25 mouse cellular contexts compared by ENCODE assay signal in the genomic region with DNA sequence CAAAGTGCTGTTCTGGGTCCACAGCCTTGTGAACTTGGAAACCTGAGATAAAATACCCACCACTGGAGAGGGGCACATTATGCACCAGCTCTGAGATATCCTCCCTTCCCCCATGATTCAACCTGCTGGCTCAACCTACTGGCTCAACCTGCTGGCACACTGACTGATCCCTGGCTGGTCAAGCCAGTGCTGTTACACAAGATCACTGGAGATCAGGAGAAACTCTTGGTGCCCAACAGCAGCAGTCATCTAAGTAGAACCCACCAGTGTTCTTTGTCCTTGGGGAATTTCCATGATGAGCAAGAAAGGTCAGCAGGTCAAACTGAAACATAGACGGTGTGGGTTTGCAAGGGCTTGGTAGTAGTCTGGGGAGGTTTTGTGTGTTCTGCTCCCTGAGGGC. TPM values are rescaled to one million over a fixed set of nuclear protein-coding genes. Genes with fewer than 3 reads are reported as not detected.
DNase-seq lines count a peak whose midpoint lies in the region; ATAC-seq and TF ChIP-seq lines count a peak whose summit lies in the region.
"Had no signal": no experiment of that assay in that cellular context is flagged by ENCODE, and none has a peak within 500 bp of the region (broad histone marks: within the 10 kb centered on the region; RNA-seq: fewer than 3 reads in every experiment).

No protein-coding gene starts in this region.

- peaks cover 9% of the 10 kb centered on the region for H3K4me1 ChIP-seq in intestine, embryonic 15.5 days (replicated peaks)
- peaks cover 4% of the 10 kb centered on the region for H3K4me1 ChIP-seq in intestine, postnatal 0 days (replicated peaks; ENCODE audit: control insufficient read depth, insufficient read depth, low read length)
- H3K4me1 ChIP-seq in olfactory bulb, adult 2 months (ENCODE audit: control insufficient read depth, insufficient read depth, low read length) = peaks cover 4% of the 10 kb centered on the region; the same call in 1 of the 2 replicates
- peaks cover 15% of the 10 kb centered on the region for H3K4me1 ChIP-seq in forebrain, embryonic 16.5 days (replicated peaks; ENCODE audit: control insufficient read depth, insufficient read depth, low read length)
- H3K4me1 ChIP-seq: forebrain, embryonic 12.5 days; megakaryocyte, embryonic 14.5 days; midbrain, embryonic 12.5 days had no signal

- H3K36me3 ChIP-seq in intestine, embryonic 15.5 days = no peaks in the 10 kb centered on the region
- H3K36me3 ChIP-seq in intestine, postnatal 0 days (ENCODE audit: control insufficient read depth, insufficient read depth) = no peaks in the 10 kb centered on the region
- no peaks in the 10 kb centered on the region for H3K36me3 ChIP-seq in forebrain, embryonic 16.5 days (ENCODE audit: control insufficient read depth, insufficient read depth)
- H3K36me3 ChIP-seq: forebrain, embryonic 12.5 days; heart, embryonic 10.5 days; heart, embryonic 15.5 days; lung, embryonic 15.5 days; midbrain, embryonic 12.5 days; neural tube, embryonic 13.5 days; stomach, embryonic 15.5 days had no signal

- in situ Hi-C loops in Patski (cut with MboI; ENCODE audit: low pct_unique_long_range_greater_than_20kb) = no loop called here

- TF ChIP-seq POLR2A in olfactory bulb, adult 2 months (IDR thresholded peaks at IDR 0.05; ENCODE audit: insufficient read depth, low read depth, low read length) = no peak

- H3K9ac ChIP-seq in intestine, embryonic 15.5 days = no peak overlapping the region
- no peak overlapping the region for H3K9ac ChIP-seq in intestine, postnatal 0 days (ENCODE audit: low read depth, low read length)
- H3K9ac ChIP-seq in forebrain, embryonic 16.5 days (replicated peaks; ENCODE audit: low read depth, low read length) = no peak overlapping the region
- H3K9ac ChIP-seq: forebrain, embryonic 12.5 days; heart, embryonic 15.5 days; lung, embryonic 15.5 days; midbrain, embryonic 12.5 days; neural tube, embryonic 13.5 days; stomach, embryonic 15.5 days had no signal

- no peak overlapping the region for H3K4me2 ChIP-seq in intestine, embryonic 15.5 days (replicated peaks)
- H3K4me2 ChIP-seq in intestine, postnatal 0 days (replicated peaks; ENCODE audit: low read depth) = no peak overlapping the region
- H3K4me2 ChIP-seq in forebrain, embryonic 16.5 days (ENCODE audit: low read length) = no peak overlapping the region
- H3K4me2 ChIP-seq: forebrain, embryonic 12.5 days; heart, embryonic 15.5 days; lung, embryonic 15.5 days; midbrain, embryonic 12.5 days; neural tube, embryonic 13.5 days; stomach, embryonic 15.5 days had no signal

- 21% methylated on average over 1 of the region's 1 CpGs for WGBS in intestine, embryonic 15.5 days
- 40% methylated on average over 1 of the region's 1 CpGs for WGBS in intestine, postnatal 0 days
- 85% methylated on average over 1 of the region's 1 CpGs for WGBS in olfactory bulb, adult 2 months
- WGBS in forebrain, embryonic 16.5 days = 78% methylated on average over 1 of the region's 1 CpGs

- 0 out of 2 replicates have a peak overlapping the region, but pooled peaks have one; percentile 9 for H3K27ac ChIP-seq in intestine, embryonic 15.5 days
- no peak overlapping the region for H3K27ac ChIP-seq in intestine, postnatal 0 days (ENCODE audit: low read depth, low read length)
- peak overlapping the region; percentile 13; the same call in 1 of the 2 replicates for H3K27ac ChIP-seq in olfactory bulb, adult 2 months (ENCODE audit: insufficient read depth, low read depth, low read length)
- no peak overlapping the region for H3K27ac ChIP-seq in forebrain, embryonic 16.5 days (ENCODE audit: low read length)
- H3K27ac ChIP-seq: forebrain, embryonic 12.5 days; heart, embryonic 10.5 days; heart, embryonic 15.5 days; kidney, postnatal 0 days; lung, embryonic 15.5 days; midbrain, embryonic 12.5 days; neural tube, embryonic 13.5 days; stomach, embryonic 15.5 days had no signal

- no peak for TF ChIP-seq CTCF in intestine, postnatal 0 days (IDR thresholded peaks at IDR 0.05; ENCODE audit: low read depth)
- TF ChIP-seq CTCF in Patski (IDR thresholded peaks at IDR 0.05) = no peak
- no peak for TF ChIP-seq CTCF in olfactory bulb, adult 2 months (IDR thresholded peaks at IDR 0.05; ENCODE audit: insufficient read depth, low read depth, low read length)

- POLR2A ChIA-PET in Patski (lab: Charles Lee) = no interaction called here

- H3K27me3 ChIP-seq in intestine, embryonic 15.5 days (replicated peaks) = no peaks in the 10 kb centered on the region
- H3K27me3 ChIP-seq in intestine, postnatal 0 days (replicated peaks; ENCODE audit: control insufficient read depth, insufficient read depth, low read length) = no peaks in the 10 kb centered on the region
- no peaks in the 10 kb centered on the region for H3K27me3 ChIP-seq in Patski
- no peaks in the 10 kb centered on the region for H3K27me3 ChIP-seq in forebrain, embryonic 16.5 days (replicated peaks; ENCODE audit: control insufficient read depth, insufficient read depth, low read length)
- H3K27me3 ChIP-seq: forebrain, embryonic 12.5 days; heart, embryonic 15.5 days; lung, embryonic 15.5 days; megakaryocyte, embryonic 14.5 days; midbrain, embryonic 12.5 days; neural tube, embryonic 13.5 days; stomach, embryonic 15.5 days had no signal

- ATAC-seq in intestine, embryonic 15.5 days = 0 out of 2 replicates have a peak, but pooled peaks have one; percentile 26
- ATAC-seq in intestine, postnatal 0 days = no peak
- ATAC-seq in Patski = peak; percentile 44
- no peak for ATAC-seq in forebrain, embryonic 16.5 days
- ATAC-seq: activated CD4-positive, CD25-positive, alpha-beta regulatory T cell, adult 4 months; hindbrain, postnatal 0 days had no signal

- CTCF ChIA-PET in Patski (lab: Charles Lee) = no interaction called here

- H3K9me3 ChIP-seq in intestine, embryonic 15.5 days = no peaks in the 10 kb centered on the region
- no peaks in the 10 kb centered on the region for H3K9me3 ChIP-seq in intestine, postnatal 0 days (ENCODE audit: control insufficient read depth)
- no peaks in the 10 kb centered on the region for H3K9me3 ChIP-seq in forebrain, embryonic 16.5 days (ENCODE audit: control insufficient read depth, low read length)
- H3K9me3 ChIP-seq: forebrain, embryonic 12.5 days; heart, embryonic 10.5 days; heart, embryonic 15.5 days; lung, embryonic 15.5 days; midbrain, embryonic 12.5 days; neural tube, embryonic 13.5 days; stomach, embryonic 15.5 days had no signal

- peak; percentile 28 for DNase-seq in Patski (ENCODE audit: low read depth, low spot score)
- DNase-seq in fat pad, adult 2 months (ENCODE audit: extremely low read depth, low read depth, low spot score) = peak; percentile 58
- DNase-seq: B cell, adult 2 months; cerebellum, adult 18-20 months; cerebellum, postnatal 10 days; heart, adult 11 months; kidney, adult 18-20 months; liver; lung, postnatal 4 days had no signal

- no peak overlapping the region for H3K4me3 ChIP-seq in intestine, embryonic 15.5 days (replicated peaks)
- H3K4me3 ChIP-seq in intestine, postnatal 0 days (ENCODE audit: low read depth, low read length) = no peak overlapping the region
- no peak overlapping the region for H3K4me3 ChIP-seq in olfactory bulb, adult 2 months (ENCODE audit: insufficient read depth, low read depth, low read length)
- H3K4me3 ChIP-seq in forebrain, embryonic 16.5 days (replicated peaks; ENCODE audit: low read length) = no peak overlapping the region
- H3K4me3 ChIP-seq: erythroblast, embryonic 14.5 days; forebrain, embryonic 12.5 days; heart, embryonic 10.5 days; heart, embryonic 15.5 days; lung, embryonic 15.5 days; megakaryocyte, embryonic 14.5 days; midbrain, embryonic 12.5 days; neural tube, embryonic 13.5 days; stomach, embryonic 15.5 days had no signal

RNA-seq across cellular contexts. Expression of gene Tgfb2, which starts 49.6 kb away (rescaled TPM):
- polyA plus RNA-seq in intestine, embryonic 15.5 days (2015; fragmentation: Nextera tagmentation; extraction: Ambion mirVana) = 16.5 and 18.5 TPM in 2 replicates
- 7.1 and 7.7 TPM in 2 replicates for polyA plus RNA-seq in intestine, postnatal 0 days (2015; fragmentation: Nextera tagmentation; extraction: Ambion mirVana)
- 35.3 TPM for polyA plus RNA-seq in Patski (2021)
- polyA plus RNA-seq in olfactory bulb, adult 2 months (2012; ENCODE audit: insufficient read depth, insufficient read length, low replicate concordance, missing spikeins) = not detected in 2 replicates
- polyA plus RNA-seq in forebrain, embryonic 16.5 days (2015; fragmentation: Nextera tagmentation; extraction: Ambion mirVana) = 21.4 and 22.0 TPM in 2 replicates
- polyA plus RNA-seq: erythroblast, embryonic 14.5 days had no signal

Comparison
In these comparisons a context has a peak if more than half of its experiments do, and no peak if none do; other contexts are left out.
1. ATAC-seq: peak in intestine, embryonic 15.5 days (single experiment) and Patski (single experiment); none in intestine, postnatal 0 days (single experiment) and forebrain, embryonic 16.5 days (single experiment).
2. H3K27ac ChIP-seq: peak in intestine, embryonic 15.5 days (single experiment) and olfactory bulb, adult 2 months (single experiment); none in intestine, postnatal 0 days (single experiment) and forebrain, embryonic 16.5 days (single experiment).